Mouse (Mus musculus): ENCODE results near the gene Mettl7a3. TPM values are rescaled to one million over a fixed set of nuclear protein-coding genes. Genes with fewer than 3 reads are reported as not detected.

Mettl7a3 gene
- 0.09 TPM in 1 of 2 replicates, not detected in the other for polyA plus RNA-seq (2015; fragmentation: Nextera tagmentation; extraction: Ambion mirVana)

DNA sequence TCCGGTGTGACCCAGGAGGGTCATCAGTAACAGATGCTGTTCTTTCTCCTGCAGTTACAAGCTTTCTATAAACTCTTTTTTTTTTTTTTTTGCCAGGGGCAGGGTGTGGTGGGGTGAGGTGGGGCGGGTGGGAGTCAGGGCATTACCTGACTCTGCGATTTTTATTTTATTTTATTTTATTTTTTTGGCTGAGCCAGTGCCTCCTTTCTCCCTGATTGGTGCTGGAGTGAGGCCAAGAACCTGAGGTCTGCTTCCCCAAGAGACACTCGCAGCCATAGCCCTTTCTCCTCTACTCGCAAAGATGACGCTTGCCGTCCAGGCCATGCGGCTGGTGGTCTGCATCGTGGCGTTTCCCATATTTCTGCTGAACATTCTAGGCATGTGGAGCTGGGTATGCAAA is at the start of gene Mettl7a3:
TSS of gene Mettl7a3 (plus strand) at position 301 of the 400 bp plus-strand sequence.

DNA sequence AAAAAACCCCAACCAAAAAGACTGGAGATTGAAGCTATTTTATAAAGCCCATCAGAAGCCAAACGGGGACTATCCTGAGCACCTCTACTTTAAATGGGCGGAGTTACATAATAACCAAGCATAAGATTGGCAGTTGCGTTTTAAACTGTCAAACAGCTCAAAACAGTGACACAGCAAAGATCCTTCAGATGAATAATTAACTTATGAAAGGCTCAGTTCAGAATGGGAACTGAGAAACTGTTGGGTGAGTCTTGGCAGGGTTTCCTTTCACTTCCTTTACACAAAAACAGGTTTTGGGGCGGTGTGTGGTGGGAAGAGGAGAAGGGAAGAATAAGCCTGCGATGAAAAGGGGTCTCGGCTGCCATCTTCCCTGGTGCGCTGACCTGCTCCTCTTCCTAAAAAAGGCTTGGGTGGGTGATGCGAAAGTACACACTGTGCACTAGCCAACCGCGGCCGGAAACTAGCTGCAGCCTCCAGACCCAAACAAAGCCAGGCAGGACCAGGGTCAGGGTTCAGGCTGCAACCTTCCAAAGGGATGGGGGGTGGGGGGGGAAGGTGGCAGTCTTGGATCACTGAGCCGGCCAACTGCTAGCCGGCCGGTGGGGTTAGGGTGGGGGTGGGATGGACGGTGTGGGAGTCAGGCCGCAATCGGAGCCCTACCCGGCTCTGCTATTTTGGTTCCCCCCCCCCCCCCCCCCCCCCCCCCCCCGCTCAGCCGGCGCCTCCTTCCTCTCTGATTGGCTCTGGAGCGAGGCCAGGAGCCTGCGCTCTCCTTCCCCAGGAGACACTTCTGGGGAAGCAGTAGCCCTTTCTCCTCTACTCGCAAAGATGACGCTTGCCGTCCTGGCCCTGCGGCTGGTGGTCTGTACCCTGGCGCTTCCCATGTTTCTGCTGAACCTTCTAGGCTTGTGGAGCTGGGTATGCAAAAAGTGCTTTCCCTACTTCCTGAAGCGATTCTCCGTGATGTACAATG is 30.4 kb upstream of the Mettl7a3 start, which contains the start of gene Mettl7a1:
TSS of gene Mettl7a1 (plus strand) at position 122 of the 973 bp plus-strand sequence.

DNA sequence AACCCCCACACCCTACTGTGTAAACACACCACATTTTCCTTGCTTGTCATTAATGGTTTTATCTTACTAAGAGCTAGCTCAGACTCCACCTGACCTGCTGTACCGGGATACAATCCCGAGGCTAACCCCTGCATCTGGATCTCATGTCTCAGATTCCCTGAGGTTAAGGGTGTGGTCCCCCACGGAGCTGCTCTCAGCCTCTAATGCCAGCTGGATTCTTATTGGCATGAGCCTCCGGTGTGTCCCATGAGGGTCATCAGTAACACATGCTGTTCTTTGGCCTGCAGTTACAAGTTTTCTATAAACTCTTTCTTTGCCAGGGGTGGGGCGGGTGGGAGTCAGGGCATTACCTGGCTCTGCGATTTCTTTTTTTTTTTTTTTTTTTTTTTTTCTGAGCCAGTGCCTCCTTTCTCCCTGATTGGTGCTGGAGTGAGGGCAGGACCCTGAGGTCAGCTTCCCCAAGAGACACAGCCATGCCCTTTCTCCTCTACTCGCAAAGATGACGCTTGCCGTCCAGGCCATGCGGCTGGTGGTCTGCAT is 18.1 kb downstream of the Mettl7a3 start, which contains the start of the genes Methig1 and Mettl7a2:
TSS of gene Methig1 (plus strand) at position 439 of the 540 bp plus-strand sequence.
TSS of gene Mettl7a2 (plus strand) at position 490 of the 540 bp plus-strand sequence.

DNA sequence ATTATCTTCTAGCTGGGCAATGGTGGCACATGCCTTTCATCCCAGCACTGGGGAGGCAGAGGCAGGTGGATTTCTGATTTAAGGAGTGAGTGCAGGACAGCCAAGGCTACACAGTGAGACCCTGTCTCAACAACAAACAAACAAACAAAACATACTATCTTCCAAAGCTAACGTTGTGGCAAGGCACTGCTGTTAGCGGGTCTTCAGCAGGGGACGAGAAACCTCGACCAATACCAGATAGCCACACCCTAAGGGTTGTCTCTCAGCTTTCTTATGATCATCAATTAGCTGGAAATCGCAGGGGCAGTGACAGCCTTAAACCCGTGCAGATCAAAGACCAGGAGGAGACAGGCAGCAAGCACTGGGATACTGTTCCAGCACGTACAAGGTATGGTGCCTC is 29.5 kb downstream of the Mettl7a3 start, which contains the start of gene Higd1c:
TSS of gene Higd1c (plus strand) at position 301 of the 400 bp plus-strand sequence.

Other genes starting within 250 kb of the Mettl7a3 start
- gene Atf1, start 107.1 kb upstream of the Mettl7a3 start, polyA plus RNA-seq (2015; fragmentation: Nextera tagmentation; extraction: Ambion mirVana): 37.7 and 41.9 TPM in 2 replicates
- gene Tmprss12, start 54.1 kb upstream of the Mettl7a3 start, polyA plus RNA-seq (2015; fragmentation: Nextera tagmentation; extraction: Ambion mirVana): not detected in 2 replicates
- gene Mettl7a1, start 30.8 kb upstream of the Mettl7a3 start, polyA plus RNA-seq (2015; fragmentation: Nextera tagmentation; extraction: Ambion mirVana): 3.0 and 4.1 TPM in 2 replicates
- not detected in 2 replicates for gene Methig1, start 18.2 kb downstream of the Mettl7a3 start, polyA plus RNA-seq (2015; fragmentation: Nextera tagmentation; extraction: Ambion mirVana)
- not detected in 2 replicates for gene Mettl7a2, start 18.3 kb downstream of the Mettl7a3 start, polyA plus RNA-seq (2015; fragmentation: Nextera tagmentation; extraction: Ambion mirVana)
- not detected in 2 replicates for gene Higd1c, start 29.6 kb downstream of the Mettl7a3 start, polyA plus RNA-seq (2015; fragmentation: Nextera tagmentation; extraction: Ambion mirVana)
- 0.12 TPM in 1 of 2 replicates, not detected in the other for gene Gm5475, start 87.2 kb downstream of the Mettl7a3 start, polyA plus RNA-seq (2015; fragmentation: Nextera tagmentation; extraction: Ambion mirVana)
- 6.4 and 10.4 TPM in 2 replicates for gene Slc11a2, start 90.1 kb downstream of the Mettl7a3 start, polyA plus RNA-seq (2015; fragmentation: Nextera tagmentation; extraction: Ambion mirVana)
- gene Letmd1, start 134.1 kb downstream of the Mettl7a3 start, polyA plus RNA-seq (2015; fragmentation: Nextera tagmentation; extraction: Ambion mirVana): 18.3 and 19.7 TPM in 2 replicates
- 4.5 and 4.8 TPM in 2 replicates for gene Csrnp2, start 160.6 kb downstream of the Mettl7a3 start, polyA plus RNA-seq (2015; fragmentation: Nextera tagmentation; extraction: Ambion mirVana)
- gene Tfcp2, start 217.1 kb downstream of the Mettl7a3 start, polyA plus RNA-seq (2015; fragmentation: Nextera tagmentation; extraction: Ambion mirVana): 11.4 and 14.0 TPM in 2 replicates